Mouse (Mus musculus): ENCODE results near the gene Ush1c. TPM values are rescaled to one million over a fixed set of nuclear protein-coding genes. Genes with fewer than 3 reads are reported as not detected.

Ush1c gene
- 1 to 10 TPM; 2.5 to 5.2 (median 3.4) TPM for total RNA-seq (2022)

DNA sequence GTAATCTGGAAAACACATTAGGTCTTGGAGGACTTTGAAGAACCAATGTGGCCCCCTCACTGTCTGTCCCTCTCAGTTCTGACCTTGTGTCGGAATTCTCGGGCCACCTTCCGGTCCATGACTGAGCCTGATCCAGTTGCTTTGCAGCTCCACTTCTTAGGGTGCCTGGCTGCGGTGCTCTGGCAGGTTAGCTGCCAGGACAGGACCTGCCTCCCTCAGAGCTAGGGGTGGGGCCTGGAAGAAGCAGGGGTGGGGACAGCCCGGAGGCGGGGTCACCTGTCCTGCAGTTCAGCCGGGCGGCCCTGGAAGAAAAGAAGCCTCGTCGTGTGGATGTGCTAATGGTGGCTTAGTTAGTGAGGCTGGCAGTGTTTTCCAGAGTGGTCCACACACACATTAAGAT, at the start of gene Ush1c:
Gene Ush1c, minus strand, starts transcription at position 158 of the 400 bp plus-strand sequence.
- DNase-seq = no peak

DNA sequence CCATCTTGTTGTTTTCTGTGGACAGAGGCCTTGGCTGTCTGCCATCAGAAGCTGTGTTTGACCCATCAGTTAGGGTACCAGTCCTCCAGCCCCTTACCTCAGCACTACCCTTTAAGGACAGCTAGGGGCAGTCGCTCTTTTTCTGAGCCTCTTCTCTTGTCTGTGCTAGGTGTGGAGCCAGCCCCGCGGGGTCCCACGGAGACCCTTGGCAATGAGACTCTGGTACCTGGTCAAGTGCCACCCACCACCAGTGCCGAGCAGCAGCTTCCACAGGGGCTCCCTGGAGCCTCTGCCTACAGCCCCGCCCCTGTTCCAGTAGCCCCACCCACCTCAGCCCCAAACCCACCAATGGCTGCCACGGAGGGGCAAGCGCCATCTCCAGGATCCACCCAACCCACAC, 48.7 kb upstream of the Ush1c start:
- DNase-seq = no peak

DNA sequence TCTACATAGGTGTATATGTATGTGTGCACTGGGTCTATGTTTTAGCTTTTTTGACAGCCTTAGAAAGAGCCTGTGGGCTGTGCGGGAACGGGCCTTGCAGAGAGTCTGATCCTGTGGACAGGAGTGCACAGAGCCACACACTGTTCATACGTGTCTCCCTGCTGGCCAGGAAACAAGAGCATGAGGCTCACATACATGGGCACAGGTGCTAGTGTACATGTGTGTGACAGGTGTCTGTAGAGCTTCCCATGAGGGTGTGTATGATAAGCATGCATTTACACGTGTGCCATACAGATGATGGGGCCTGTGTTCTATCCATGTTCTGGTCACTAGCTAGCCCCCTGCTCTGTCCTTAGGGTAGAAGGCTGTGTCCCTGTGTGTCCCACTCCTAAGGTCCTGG, 48.1 kb upstream of the Ush1c start:
- no peak for DNase-seq

DNA sequence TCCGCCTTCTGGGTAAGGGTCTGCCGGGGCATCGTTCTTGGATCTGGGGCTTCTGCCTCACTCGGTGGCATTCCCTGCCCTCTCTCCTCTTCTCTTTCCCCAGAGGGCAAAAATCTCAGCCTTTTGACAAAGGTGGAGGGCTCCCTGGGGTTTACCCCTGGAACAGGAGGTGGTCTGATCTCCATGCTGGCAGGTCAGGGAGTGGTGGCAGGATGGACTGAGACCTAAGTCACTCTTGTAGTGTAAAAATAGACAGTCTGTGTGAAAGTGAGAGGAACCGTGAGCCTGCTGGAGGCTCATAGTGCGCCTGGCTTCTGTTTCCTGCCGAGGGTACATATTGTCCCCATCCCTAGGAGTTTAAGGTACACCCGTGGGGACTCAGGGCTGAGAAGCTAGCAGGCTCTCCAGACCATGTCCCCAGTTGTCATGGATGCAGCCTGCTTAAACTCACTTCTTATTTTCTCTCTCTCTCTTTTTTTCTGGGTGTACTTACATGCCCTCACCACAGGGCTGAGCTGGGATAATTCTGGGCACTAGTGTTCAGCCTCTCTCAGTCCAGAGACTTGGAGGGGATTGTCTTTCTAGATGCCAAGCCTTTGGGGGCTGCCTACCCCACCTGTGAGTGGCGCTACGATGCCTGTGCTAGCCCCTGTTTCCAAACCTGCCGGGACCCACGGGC, 47.0 kb upstream of the Ush1c start:
- DNase-seq = no peak

DNA sequence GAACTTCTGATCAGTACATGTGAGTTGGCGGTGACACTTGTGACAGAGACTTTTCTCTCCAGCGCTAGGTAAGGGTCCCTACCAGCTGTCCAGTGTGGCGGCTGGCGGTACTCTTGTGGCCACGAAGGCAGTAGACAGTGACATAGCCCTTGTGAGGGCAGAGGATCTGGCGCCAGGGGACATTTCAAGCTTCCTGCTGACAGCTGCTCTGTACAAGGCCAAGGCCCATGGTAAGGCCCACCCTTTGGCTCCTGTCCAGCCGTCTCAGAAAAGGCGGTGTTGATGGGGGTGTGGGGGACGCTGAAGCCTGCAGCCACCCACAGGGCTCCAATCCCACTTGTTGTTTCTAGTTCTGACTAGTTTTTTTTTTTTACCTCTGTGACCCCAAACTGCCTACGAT, 45.4 kb upstream of the Ush1c start:
- peak; percentile 28 for DNase-seq

DNA sequence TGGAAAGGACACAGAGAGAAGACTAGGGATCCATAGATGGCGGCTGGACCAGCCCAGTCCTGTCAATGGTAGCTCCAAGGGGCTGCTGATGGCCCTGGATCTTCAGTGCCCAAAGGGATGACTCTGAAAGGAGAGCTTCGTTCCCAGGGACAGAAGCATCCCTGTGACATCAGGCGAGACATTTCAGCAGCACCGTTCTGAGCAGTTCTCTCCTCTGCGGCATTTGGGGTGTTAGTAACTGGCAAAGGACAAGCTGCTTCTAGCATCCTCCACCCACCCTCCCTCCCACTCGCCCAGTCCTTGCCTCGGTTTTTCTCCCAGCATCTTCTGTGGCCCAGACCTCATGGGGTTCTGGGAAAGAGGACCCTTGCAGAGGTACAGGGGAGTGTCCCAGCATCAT, 44.0 kb upstream of the Ush1c start:
- no peak for DNase-seq

DNA sequence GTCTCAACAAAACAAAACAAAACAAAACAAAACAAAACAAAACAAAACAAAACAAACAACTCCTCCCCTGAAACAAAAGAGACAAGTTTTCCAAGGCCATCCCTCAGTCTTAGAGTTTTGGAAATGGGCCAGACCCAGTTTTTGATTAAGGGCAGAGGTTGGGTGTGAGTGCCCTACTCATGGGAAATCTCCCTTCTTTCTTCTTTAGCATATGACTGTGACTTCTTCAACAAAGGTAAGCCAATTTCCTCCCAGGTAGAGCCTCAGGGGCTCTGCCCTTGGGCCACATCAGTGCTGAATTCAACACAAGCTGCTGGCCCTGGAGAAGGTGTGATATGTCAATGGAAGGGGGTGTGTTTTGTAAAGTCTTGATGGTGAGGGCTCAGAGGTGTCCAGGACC, 42.6 kb upstream of the Ush1c start:
- DNase-seq = no peak

DNA sequence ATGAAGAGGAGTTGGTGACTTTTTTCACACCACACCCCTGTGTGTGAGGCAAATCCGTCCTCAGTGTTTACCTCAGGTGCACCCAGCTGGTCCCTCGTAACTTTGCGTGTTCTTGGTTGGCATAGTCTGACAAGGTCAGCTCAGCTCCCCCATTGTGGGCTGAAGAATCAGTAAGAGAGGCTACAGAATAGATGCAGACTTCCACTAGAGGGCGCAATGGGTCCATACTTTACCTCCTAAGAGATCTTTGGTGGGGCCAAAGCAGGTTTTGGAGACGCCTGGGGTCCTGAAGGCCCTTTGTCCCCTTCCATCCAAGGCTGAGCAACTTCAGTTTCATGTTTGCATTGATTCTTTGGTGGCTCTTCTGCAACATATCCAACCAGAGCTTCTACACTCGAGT, 41.6 kb upstream of the Ush1c start:
- DNase-seq = no peak

DNA sequence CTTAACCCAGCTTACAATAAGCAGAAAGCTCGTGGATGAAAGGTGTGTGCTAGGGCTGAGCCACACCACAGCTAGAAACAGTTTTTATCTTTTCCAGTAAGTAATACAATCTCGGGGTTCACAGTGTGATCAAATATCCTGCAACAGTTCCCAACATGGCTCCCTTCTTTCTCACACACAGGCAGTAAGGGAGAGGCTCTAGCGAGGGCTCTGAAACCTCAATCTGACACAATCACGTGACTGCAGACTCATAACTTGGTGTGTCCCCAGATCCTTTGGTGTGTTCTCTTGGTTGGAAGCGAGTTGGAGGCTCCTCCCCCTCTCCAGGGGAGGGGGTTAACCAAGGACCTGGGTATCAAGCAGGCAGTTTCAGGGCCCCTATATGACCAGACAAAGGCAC, 37.9 kb upstream of the Ush1c start:
- DNase-seq = no peak

DNA sequence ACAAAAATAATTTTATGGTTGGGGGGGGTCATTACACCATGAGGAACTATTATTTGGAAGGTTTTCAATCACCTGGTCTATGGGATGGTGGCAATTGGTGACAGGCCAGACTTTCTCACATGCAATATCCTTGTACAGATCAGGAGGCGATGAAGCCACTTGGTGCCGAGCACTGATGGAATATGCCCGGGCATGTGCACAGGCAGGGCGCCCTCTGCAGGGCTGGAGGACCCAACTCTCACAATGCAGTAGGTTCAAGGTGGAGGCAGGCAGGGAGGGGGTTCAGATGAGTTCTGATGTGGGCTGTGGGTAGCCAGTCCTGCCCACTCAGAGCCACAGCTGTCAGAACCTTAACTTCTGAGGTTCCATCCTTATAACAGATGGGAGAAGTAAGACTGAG, 13.5 kb upstream of the Ush1c start:
- no peak for DNase-seq

DNA sequence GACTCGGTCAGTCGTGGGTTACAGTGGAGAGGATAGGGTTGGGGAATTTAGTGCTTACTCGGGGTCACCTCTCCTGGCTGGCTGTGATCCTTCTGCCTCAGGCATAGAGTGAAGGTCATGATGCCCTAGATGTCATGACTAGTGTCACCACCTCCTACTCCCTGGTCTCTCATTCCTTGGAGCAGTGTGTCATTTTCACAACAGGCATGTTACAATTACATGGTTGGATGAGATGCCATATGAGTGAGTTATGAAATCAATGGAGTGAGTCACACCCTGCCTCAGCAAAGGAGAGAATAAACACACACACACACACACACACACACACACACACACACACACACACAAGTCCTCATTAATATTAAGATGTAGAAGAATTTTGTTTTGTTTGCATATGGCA, 9.3 kb upstream of the Ush1c start:
- no peak for DNase-seq

DNA sequence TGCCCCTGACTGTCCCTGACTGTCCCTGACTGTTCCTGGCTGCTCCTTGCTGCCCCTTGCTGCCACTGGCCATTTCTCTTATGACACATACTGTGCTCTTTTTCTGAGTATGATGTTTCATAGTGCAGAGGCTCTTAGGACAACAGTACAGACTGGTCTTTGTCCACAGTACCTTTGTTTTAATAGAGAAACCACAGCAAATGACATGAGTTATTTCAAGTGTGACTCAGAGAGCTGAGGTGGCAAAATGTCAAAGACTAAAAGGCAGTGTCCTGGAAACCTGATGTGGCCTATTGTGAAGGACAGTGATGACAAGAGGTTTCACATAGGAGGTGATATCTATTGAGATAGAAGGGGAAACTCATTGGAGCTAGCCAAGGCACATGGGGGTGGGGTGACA, 8.6 kb upstream of the Ush1c start:
- DNase-seq = peak; percentile 40

DNA sequence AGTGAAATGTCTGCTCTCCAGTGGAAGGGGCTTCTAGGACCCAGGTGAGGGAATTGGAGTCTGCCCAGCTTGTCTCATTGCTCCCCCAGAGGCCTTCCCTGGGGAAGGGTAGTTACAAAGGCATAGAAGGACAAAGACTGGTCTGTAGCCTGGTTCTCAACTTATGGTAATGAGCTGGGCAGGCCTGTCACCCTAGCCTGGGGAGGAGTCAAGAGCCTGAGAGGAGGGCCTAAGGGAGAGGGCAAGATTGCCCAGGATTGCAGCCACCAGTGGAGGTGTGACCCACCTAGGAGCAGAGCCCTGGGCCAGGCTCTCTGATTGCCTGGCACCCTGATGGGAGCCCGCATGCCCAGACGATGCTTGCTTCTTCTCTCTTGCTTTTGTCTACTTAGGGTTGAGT, 2.4 kb upstream of the Ush1c start, which contains the start of gene Otog:
Gene Otog, plus strand, starts transcription at position 292 of the 400 bp plus-strand sequence.
- no peak for DNase-seq

DNA sequence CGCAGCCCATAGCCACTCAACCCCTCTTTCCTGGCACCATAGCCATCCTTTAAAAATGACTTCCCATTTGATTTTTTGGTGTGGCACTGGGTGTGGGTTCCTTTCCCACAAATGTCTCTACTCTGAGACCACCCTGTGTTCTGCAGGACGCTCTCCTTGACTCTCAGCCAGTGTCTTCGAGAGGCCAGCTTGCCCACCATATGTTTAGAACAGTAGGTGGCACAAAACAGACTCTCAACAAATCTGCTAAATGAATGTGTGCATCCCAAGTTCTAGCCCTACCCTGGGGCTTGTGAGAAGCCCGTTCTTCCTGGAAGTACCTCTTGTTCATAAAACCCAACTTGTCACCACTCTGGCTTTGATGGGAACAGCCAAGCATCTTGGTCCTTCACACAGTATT, 1.8 kb upstream of the Ush1c start:
- DNase-seq = no peak

DNA sequence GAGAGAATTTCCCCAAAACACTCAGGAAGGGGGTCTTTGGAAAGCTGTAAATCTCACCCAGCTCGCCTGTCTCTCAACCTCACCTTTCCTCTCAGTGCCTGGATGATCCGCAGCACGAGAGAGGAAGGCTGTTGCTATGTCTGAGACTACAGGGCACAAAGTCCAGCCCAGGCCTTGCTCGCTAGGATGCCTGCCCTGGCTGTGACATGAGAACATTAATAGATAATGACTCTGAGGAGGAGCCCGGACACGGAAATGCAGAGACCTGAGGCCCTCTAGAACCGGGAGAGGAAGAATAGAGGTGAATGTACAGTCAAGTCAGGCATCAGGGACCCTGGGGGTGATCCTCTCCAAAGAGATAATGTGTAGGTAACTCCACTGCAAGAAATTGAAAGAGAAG, 1.1 kb downstream of the Ush1c start:
- no peak for DNase-seq

DNA sequence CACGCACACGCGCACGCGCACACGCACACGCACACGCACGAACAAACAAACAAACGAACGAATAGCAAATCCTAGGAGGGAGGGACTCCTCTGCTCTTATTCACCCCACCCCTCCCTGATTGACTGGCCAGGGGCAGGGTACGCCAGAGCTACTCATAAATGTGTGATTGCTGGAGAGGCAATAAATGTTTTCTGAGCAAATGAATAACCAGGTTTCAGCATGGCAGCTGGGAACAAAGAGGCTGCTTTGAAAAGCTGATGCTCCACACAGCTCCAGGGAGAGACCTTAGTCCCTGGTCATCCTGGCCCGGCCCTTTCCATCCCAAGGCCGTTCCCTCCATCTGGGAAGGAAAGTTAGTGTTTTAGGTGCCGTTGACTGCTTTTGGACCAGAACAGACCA, 1.9 kb downstream of the Ush1c start:
- no peak for DNase-seq

DNA sequence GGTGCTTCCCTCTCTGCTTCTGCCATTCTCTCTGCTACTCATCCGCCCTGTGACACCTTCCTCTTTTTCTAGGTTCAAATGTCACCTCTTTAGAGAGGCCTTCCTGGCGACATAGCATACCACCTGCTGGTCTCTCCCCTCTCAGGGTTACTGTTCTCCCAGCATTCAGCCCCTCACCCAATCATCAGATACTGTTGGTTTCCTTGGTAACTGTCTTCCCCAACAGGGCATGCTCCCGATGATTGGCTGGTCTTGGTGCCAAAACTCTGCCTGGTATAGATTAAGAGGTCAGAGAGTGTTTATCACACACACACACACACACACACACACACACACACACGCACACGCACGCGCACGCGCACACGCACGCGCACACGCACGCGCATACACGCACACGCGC, 2.4 kb downstream of the Ush1c start:
- DNase-seq = no peak

DNA sequence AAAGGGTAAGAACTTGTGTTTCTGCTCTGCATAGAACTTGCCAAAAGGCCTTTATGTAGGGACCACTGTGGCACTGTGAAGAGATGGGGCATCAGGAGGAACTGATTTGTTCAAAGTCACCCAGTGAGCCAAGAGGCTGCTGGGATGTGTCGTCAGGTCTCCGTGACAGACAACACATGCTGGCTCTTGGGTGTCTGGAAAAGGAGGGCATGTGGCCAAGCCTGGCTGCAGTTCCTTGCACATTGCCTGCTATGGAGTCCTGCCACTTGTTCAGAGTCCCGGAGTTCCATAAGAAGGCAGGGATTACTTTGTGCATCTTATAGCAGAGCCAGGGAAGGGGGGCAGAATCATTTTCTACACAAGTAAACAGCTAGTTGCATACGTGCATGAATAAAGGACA, 11.4 kb downstream of the Ush1c start:
- no peak for DNase-seq

DNA sequence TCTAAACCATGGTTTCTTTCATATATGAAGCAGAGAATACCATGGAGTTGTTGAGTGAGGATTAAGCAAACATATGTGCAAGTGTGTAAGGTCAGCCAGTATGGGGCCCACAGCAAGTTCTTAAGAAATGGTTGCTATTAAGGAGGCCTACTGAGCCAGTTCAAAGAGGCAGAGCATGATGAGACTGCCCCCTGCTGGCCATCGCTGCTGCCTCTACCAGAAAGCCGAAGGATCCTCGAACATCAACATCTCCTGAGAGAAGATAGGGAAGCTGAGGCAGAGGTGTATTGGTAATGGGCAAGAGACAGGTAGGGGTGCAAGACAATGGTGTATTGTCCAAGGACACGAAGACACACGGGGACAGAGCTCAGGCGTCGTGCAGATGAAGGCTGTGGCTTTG, 12.1 kb downstream of the Ush1c start:
- no peak for DNase-seq

DNA sequence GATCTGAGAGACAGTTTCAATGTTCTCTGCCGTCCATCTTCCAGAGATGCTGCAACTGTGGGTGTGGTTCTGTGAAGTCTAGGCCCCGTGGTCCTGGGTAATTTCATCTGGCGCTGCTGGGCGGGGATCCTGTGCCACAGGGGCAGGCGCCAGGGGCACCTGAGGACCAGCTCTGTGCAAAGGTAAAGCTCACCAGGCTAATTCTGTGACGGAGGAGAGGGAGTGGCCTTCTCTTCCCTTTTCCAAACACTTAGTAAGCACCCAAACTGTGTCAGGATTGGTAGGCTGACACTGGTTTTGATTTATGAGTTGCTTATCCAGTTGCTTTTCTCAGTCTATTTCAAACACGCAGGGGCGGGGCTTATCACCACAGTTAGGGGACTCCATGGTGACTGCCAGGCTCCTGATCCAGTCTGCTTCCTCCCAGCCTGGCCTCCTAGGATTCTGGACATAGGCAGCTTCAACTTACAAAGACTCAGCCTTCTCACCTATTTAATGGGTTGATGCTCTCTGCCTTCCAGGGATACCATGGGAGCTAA, 17.6 kb downstream of the Ush1c start:
- DNase-seq = no peak

DNA sequence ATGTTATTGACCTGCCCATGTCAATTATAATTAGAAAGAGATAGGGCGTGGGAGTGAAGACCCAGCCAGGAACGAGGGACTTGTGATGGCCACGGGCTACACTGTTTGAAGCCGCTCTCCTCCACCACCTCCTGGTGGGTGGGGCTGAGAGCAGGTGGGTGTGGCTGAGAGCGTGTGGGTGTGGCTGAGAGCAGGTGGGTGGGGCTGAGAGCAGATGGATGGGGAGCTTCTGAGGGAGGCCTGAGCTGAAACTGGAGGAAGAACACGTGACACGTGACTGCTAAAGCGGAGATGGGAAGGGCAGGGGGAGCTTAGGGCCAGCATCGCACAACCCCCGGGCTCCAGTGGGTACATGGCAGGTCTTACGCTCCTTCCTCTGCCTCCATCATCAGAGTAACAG, 19.9 kb downstream of the Ush1c start:
- no peak for DNase-seq

DNA sequence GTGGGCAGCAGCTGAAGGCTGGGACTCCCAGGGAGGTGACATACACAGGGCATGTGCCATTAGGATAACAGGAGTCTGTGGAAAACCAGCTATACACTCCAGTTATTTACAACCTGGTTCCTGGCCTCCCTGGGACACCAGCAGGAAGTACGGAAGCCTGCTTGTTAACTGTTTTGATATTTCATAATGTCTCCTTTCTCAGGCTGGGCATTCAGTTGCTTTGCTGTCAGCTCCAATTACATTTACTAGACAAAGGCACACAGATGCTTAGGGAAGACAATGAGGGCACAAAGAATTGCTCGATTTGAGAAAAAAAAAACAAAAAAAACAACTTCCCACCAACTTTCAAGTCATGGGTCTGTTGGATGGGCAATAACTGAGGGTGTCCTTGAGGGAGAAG, 21.8 kb downstream of the Ush1c start:
- DNase-seq = no peak

DNA sequence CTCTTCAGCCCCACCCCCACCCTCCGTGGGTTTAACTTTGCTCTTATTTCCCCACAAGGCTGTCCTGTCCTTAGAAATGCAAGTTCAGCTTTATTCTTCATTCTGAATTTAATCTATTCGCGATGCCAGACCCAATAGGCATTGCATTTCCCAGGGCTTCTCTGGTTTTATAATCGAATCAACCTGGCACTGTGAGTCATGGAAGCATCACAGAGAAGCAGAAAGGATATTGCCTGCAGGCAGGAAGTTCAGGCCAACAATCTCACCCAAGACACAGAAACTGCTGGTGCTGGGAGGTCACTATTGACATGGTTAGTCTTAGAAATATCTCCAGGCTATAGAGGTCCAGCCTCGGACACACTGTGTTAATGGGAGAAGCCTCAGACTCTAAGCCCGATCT, 28.0 kb downstream of the Ush1c start:
- DNase-seq = no peak

DNA sequence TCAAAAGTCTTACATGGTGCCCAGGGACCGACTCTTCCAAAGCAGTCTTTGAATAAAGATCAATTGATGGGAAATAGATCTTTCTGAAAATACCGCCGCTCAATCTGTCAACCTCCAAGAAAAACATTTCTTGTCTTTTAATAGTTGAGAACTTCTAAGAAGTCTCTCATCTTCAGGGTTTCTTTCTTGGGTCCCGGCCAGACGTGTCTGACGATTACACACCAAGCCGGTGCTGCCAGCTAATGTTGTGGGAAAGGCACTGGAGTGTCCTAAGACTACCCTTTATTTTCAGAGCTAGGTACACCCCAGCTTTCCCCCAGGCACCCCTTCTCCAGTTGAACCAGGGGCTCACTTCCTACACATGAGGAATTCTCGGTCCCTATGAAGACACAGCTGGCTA, 30.2 kb downstream of the Ush1c start:
- no peak for DNase-seq

DNA sequence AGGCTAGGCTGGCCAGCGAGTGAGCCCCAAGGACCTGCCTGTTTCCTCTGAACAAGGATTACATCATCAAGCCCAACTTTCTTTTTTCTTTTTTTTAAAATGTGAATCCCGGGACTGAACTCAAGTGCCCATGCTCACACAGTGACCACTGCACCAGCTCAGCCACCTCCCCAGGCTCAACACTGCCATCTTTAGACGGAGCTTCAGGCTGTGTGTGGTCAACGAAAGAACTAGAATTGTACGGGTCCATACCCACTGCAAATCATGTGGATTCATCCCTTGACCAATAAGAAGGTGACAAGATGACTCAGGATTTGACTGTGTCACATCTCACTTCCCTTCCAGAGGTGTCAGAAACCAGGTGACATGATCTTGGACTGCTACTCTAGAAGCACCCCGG, 33.5 kb downstream of the Ush1c start:
- DNase-seq = no peak
